Comparison of ENCODE assay signal across 17 mouse cellular contexts in genomic region chr3:151332688-151333452, GRCm38 (mm10).
DNase-seq lines count a peak whose midpoint lies in the region; ATAC-seq and TF ChIP-seq lines count a peak whose summit lies in the region.
"Had no signal": no experiment of that assay in that cellular context is flagged by ENCODE, and none has a peak within 500 bp of the region (broad histone marks: within the 10 kb centered on the region; RNA-seq: fewer than 3 reads in every experiment).

No protein-coding gene starts in this region.

- H3K4me3 ChIP-seq in gastrocnemius, adult 2 months: no peak overlapping the region
- H3K4me3 ChIP-seq in lung, adult 2 months (replicated peaks; ENCODE audit: extremely low read depth, low read depth, low read length): no peak overlapping the region
- H3K4me3 ChIP-seq: heart, embryonic 10.5 days; layer of hippocampus, adult 2 months; stomach, embryonic 15.5 days had no signal

- intact Hi-C loops in gastrocnemius, adult 2 months (cut with DNase I): loop anchor here (5.0 kb wide), 1 partner anchor 84 kb away; no protein-coding TSS in a partner anchor
- intact Hi-C loops in gastrocnemius, postnatal 36 days (cut with DNase I): no loop called here
- intact Hi-C loops in left cerebral cortex, postnatal 14 days (cut with DNase I): no loop called here

- H3K27ac ChIP-seq in gastrocnemius, adult 2 months: peak overlapping the region; percentile 67; the same call in 1 of the 2 replicates
- H3K27ac ChIP-seq: heart, embryonic 10.5 days; layer of hippocampus, adult 2 months; stomach, embryonic 15.5 days had no signal

- WGBS in lung, adult 2 months: 58% methylated on average over 9 of the region's 9 CpGs

- DNase-seq in gastrocnemius, adult 2 months: no peak
- DNase-seq in gastrocnemius, postnatal 36 days: no peak
- peak; percentile 65 for DNase-seq in Muller cell, postnatal 12 days (ENCODE audit: inconsistent ontology term)
- peak; percentile 47 to 70 for DNase-seq in cerebellum, postnatal 36 days
- DNase-seq in left cerebral cortex, postnatal 14 days (ENCODE audit: low spot score in 2 of 2): no peak
- DNase-seq in left cerebral cortex, adult 9 months (ENCODE audit: low spot score in 2 of 2): no peak
- no peak for DNase-seq in lung, adult 2 months
- DNase-seq: heart, postnatal 36 days; kidney, adult 11 months; lung, embryonic 14.5 days; right cerebral cortex, postnatal 4 days; thymus, postnatal 36 days had no signal

- no peak for TF ChIP-seq CTCF in gastrocnemius, adult 2 months (IDR thresholded peaks at IDR 0.05)
- no peak for TF ChIP-seq CTCF in lung, adult 2 months (IDR thresholded peaks at IDR 0.05; ENCODE audit: insufficient read depth, low read length)

- no peak for TF ChIP-seq POLR2A in lung, adult 2 months (IDR thresholded peaks at IDR 0.05; ENCODE audit: borderline replicate concordance, extremely low read depth, low read depth, low read length)

- H3K4me1 ChIP-seq in lung, adult 2 months (ENCODE audit: control insufficient read depth, insufficient read depth, low read length): no peaks in the 10 kb centered on the region
- H3K4me1 ChIP-seq: stomach, embryonic 15.5 days had no signal

- peak; percentile 88 for ATAC-seq in cerebellum, adult (ENCODE audit: insufficient number of reproducible peaks, low FRiP score, low TSS enrichment)
- ATAC-seq: activated CD4-positive, CD25-positive, alpha-beta regulatory T cell, adult 4 months had no signal

Comparison
In these comparisons a context has a peak if more than half of its experiments do, and no peak if none do; other contexts are left out.
1. DNase-seq: peak in Muller cell, postnatal 12 days (single experiment) and cerebellum, postnatal 36 days (2 of 2); none in gastrocnemius, adult 2 months (single experiment), gastrocnemius, postnatal 36 days (0 of 2), left cerebral cortex, postnatal 14 days (0 of 2), left cerebral cortex, adult 9 months (0 of 2) and lung, adult 2 months (single experiment).